Comparison of ENCODE assay signal across 25 mouse cellular contexts in genomic region chr8:11263848-11264247, GRCm38 (mm10). TPM values are rescaled to one million over a fixed set of nuclear protein-coding genes. Genes with fewer than 3 reads are reported as not detected.
"Had no signal": no experiment of that assay in that cellular context is flagged by ENCODE, and none has a peak within 500 bp of the region (broad histone marks: within the 10 kb centered on the region; RNA-seq: fewer than 3 reads in every experiment).

No protein-coding gene starts in this region.

- H3K27ac ChIP-seq: layer of hippocampus, adult 2 months; limb, embryonic 10.5 days; limb, embryonic 13.5 days; liver, embryonic 12.5 days; liver, embryonic 15.5 days; lung, embryonic 15.5 days; midbrain, embryonic 10.5 days; midbrain, embryonic 13.5 days; neural tube, embryonic 13.5 days had no signal

- H3K36me3 ChIP-seq: liver, embryonic 12.5 days; liver, embryonic 15.5 days; midbrain, embryonic 10.5 days; midbrain, embryonic 13.5 days; neural tube, embryonic 13.5 days had no signal

- DNase-seq: kidney, adult 8-10 months; kidney, postnatal 10 days; layer of hippocampus, adult 9-11 months; liver; lung, adult 18-20 months; lung, postnatal 10 days; lung, postnatal 36 days; retina, postnatal 1 day; right cerebral cortex, postnatal 25 days; spleen, adult 18-20 months; thymus, adult 18-20 months; thymus, postnatal 36 days had no signal

- H3K4me2 ChIP-seq: limb, embryonic 13.5 days; liver, embryonic 12.5 days; liver, embryonic 15.5 days; lung, embryonic 15.5 days; midbrain, embryonic 13.5 days; neural tube, embryonic 13.5 days had no signal

- ATAC-seq: liver, embryonic 12.5 days; midbrain, embryonic 13.5 days; midbrain, embryonic 16.5 days had no signal

- H3K9ac ChIP-seq: limb, embryonic 13.5 days; liver, embryonic 12.5 days; liver, embryonic 15.5 days; lung, embryonic 15.5 days; midbrain, embryonic 13.5 days; neural tube, embryonic 13.5 days had no signal

- H3K9me3 ChIP-seq: limb, embryonic 10.5 days; limb, embryonic 13.5 days; liver, embryonic 12.5 days; liver, embryonic 15.5 days; lung, embryonic 15.5 days; midbrain, embryonic 10.5 days; midbrain, embryonic 13.5 days; neural tube, embryonic 13.5 days had no signal

- H3K4me3 ChIP-seq: layer of hippocampus, adult 2 months; limb, embryonic 10.5 days; limb, embryonic 13.5 days; liver, embryonic 12.5 days; liver, embryonic 15.5 days; lung, embryonic 15.5 days; megakaryocyte, embryonic 14.5 days; midbrain, embryonic 10.5 days; midbrain, embryonic 13.5 days; myocyte; neural tube, embryonic 13.5 days had no signal

- H3K27me3 ChIP-seq: limb, embryonic 13.5 days; liver, embryonic 12.5 days; liver, embryonic 15.5 days; lung, embryonic 15.5 days; midbrain, embryonic 13.5 days; neural tube, embryonic 13.5 days had no signal

RNA-seq across cellular contexts. Expression of gene Col4a2, which starts 48.8 kb away (rescaled TPM):
- total RNA-seq: neutrophil, adult 5-6 weeks had no signal

RNA-seq across cellular contexts. Expression of gene Col4a1, which starts 48.8 kb away (rescaled TPM):
- total RNA-seq: neutrophil, adult 5-6 weeks had no signal
